Mouse (Mus musculus): ENCODE measurements around the gene Taf6l.

DNA sequence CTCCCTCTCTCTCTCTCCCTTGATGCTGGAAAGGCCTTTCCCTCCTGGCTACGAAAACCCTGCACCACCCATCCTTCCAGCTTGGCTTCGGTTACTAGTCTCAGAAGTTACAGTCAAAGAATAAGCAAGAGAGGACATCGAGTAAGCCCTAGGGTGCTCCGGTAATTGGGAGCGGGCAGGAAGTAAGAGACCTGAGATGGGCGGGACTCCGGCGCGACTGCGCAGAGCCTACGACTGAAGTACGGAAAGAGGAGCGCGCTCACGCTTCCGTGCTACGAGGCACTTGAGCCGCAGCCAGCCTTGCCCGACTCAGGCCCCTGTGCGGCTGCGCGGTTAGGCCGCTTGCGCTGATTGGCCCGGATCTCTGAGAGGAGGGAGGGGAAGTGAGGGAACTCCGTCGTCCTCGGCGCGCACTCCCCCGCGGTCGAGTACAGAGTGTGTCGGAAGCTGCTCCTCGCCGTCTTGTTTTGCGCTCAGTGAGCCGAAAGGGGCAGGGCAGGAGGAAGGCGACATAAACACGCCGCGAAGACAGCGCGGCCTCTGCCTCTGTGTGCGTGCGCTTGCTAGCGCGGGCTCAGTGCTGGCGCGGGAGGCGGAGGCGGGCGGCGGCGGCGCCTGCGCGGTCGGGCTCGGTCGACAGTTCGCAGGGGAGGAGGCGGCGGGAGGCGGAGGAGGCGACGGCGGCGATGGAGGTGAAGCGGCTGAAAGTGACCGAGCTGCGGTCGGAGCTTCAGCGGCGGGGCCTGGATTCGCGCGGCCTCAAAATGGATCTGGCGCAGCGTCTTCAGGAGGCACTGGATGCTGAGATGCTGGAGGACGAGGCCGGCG is 33.6 kb upstream of the Taf6l start, which contains the start of gene Hnrnpul2:
- peak; percentile 95; the same call in 1 of the 2 replicates for TF ChIP-seq POLR2A (IDR thresholded peaks at IDR 0.05; ENCODE audit: borderline replicate concordance, extremely low read depth, low read depth, low read length)
- TF ChIP-seq CTCF (IDR thresholded peaks at IDR 0.05; ENCODE audit: insufficient read depth, low read length), result no peak
